Comparison of ENCODE assay signal across 8 mouse cellular contexts in the genomic region with DNA sequence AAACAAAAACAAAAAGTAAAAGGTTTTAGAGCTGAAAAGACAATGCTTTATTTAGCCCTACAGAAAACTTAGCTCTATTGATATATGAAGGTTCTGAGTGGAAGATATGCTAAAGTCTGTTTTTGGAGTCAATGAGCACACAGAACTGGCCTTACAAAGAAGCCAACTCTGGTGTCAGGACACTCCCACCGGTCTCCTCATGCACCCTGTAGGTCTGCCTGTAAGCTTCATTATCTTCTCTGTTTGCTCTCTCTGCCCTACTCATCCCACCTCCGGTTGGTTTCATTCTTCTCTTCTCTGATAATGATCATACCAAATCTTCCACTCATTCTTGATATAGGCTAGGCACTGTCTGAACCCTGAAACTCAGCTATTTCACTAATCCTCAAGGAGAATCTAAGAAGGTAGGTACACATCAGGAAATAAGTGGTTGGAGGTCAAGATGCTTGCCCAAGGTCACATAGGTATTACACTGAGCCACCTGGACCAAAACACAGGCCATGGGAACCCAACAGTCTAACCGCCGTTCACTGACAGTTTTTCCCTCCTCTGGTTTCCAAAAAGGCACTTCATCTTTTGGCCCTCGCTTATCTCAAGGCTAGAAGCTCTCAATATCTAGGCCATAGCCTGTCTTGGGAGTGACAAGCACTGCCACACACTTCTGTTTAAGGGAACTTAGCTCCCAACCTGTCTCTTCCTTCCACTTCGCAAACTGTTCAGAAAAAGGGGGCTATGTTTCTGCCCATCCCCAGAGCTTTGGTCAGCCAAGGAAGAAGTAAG. TPM values are rescaled to one million over a fixed set of nuclear protein-coding genes. Genes with fewer than 3 reads are reported as not detected.
DNase-seq lines count a peak whose midpoint lies in the region; ATAC-seq and TF ChIP-seq lines count a peak whose summit lies in the region.

No protein-coding gene starts in this region.

- peak overlapping the region; percentile 63 for H3K9ac ChIP-seq in lung, postnatal 0 days (replicated peaks; ENCODE audit: low read depth)
- H3K9ac ChIP-seq in limb, embryonic 12.5 days (replicated peaks) = peak overlapping the region; percentile 83

- H3K27ac ChIP-seq in lung, postnatal 0 days (ENCODE audit: low read length) = no peak overlapping the region
- H3K27ac ChIP-seq in forebrain, embryonic 10.5 days = peak overlapping the region; percentile 87; the same call in 1 of the 2 replicates
- H3K27ac ChIP-seq in limb, embryonic 12.5 days = peak overlapping the region; percentile 90; the same call in 1 of the 2 replicates
- peak overlapping the region; percentile 42; the same call in 1 of the 2 replicates for H3K27ac ChIP-seq in small intestine, adult 2 months (ENCODE audit: insufficient read depth, low read depth, low read length)

- peak overlapping the region; percentile 62; the same call in 1 of the 2 replicates for H3K4me3 ChIP-seq in lung, postnatal 0 days (ENCODE audit: low read depth, low read length)
- H3K4me3 ChIP-seq in forebrain, embryonic 10.5 days = peak overlapping the region; percentile 73
- peak overlapping the region; percentile 87 for H3K4me3 ChIP-seq in limb, embryonic 12.5 days (replicated peaks)
- H3K4me3 ChIP-seq in small intestine, adult 2 months (ENCODE audit: low read depth, low read length) = peak overlapping the region; percentile 88

- no peak for TF ChIP-seq POLR2A in small intestine, adult 2 months (IDR thresholded peaks at IDR 0.05; ENCODE audit: low read depth, low read length)

- peaks cover 7% of the 10 kb centered on the region; the same call in 1 of the 2 replicates for H3K4me1 ChIP-seq in lung, postnatal 0 days (ENCODE audit: insufficient read depth, low read depth, low read length)
- peaks cover 33% of the 10 kb centered on the region for H3K4me1 ChIP-seq in forebrain, embryonic 10.5 days
- peaks cover 25% of the 10 kb centered on the region for H3K4me1 ChIP-seq in limb, embryonic 12.5 days (replicated peaks)
- no peaks in the 10 kb centered on the region; the same call in 1 of the 2 replicates for H3K4me1 ChIP-seq in small intestine, adult 2 months (ENCODE audit: control insufficient read depth, insufficient read depth, insufficient read length, low read length)

- 68% methylated on average over 6 of the region's 6 CpGs for WGBS in lung, postnatal 0 days
- WGBS in forebrain, embryonic 10.5 days = 83% methylated on average over 6 of the region's 6 CpGs
- 79% methylated on average over 6 of the region's 6 CpGs for WGBS in limb, embryonic 12.5 days
- WGBS in small intestine, adult 2 months = 65% methylated on average over 6 of the region's 6 CpGs

- DNase-seq in lung, postnatal 0 days (ENCODE audit: low spot score) = no peak
- no peak for DNase-seq in lung, postnatal 4 days
- DNase-seq in forebrain, embryonic 10.5 days (ENCODE audit: extremely low spot score, low spot score) = no peak
- no peak for DNase-seq in layer of hippocampus, postnatal 14 days (ENCODE audit: low spot score in 2 of 2)
- no peak for DNase-seq in retina, postnatal 1 day
- DNase-seq in left cerebral cortex, adult 8-10 months (ENCODE audit: low spot score in 2 of 2) = no peak

- peaks cover 9% of the 10 kb centered on the region; the same call in 1 of the 2 replicates for H3K36me3 ChIP-seq in lung, postnatal 0 days (ENCODE audit: insufficient read depth, low read length)
- peaks cover 32% of the 10 kb centered on the region for H3K36me3 ChIP-seq in forebrain, embryonic 10.5 days (replicated peaks)
- H3K36me3 ChIP-seq in limb, embryonic 12.5 days = peaks cover 34% of the 10 kb centered on the region
- H3K36me3 ChIP-seq in small intestine, adult 2 months (ENCODE audit: control insufficient read depth, insufficient read depth, low read length) = peaks cover 20% of the 10 kb centered on the region; the same call in 1 of the 2 replicates

- no peak for TF ChIP-seq CTCF in lung, postnatal 0 days (IDR thresholded peaks at IDR 0.05)
- no peak for TF ChIP-seq CTCF in small intestine, adult 2 months (IDR thresholded peaks at IDR 0.05; ENCODE audit: extremely low read depth, insufficient read length, insufficient replicate concordance, low read depth, low read length)

- H3K27me3 ChIP-seq in lung, postnatal 0 days (replicated peaks; ENCODE audit: insufficient read depth, low read length) = no peaks in the 10 kb centered on the region
- H3K27me3 ChIP-seq in forebrain, embryonic 10.5 days (ENCODE audit: poor library complexity, severe bottlenecking) = no peaks in the 10 kb centered on the region
- H3K27me3 ChIP-seq in limb, embryonic 12.5 days = no peaks in the 10 kb centered on the region
- H3K27me3 ChIP-seq in small intestine, adult 2 months (ENCODE audit: control insufficient read depth, insufficient read depth, low read length) = no peaks in the 10 kb centered on the region

- H3K9me3 ChIP-seq in lung, postnatal 0 days (ENCODE audit: low read length) = no peaks in the 10 kb centered on the region
- no peaks in the 10 kb centered on the region for H3K9me3 ChIP-seq in forebrain, embryonic 10.5 days
- no peaks in the 10 kb centered on the region for H3K9me3 ChIP-seq in limb, embryonic 12.5 days

- no peak for TF ChIP-seq EP300 in lung, postnatal 0 days (IDR thresholded peaks at IDR 0.05)

- peak overlapping the region; percentile 96 for H3K4me2 ChIP-seq in lung, postnatal 0 days (replicated peaks; ENCODE audit: low read depth, low read length)
- peak overlapping the region; percentile 89 for H3K4me2 ChIP-seq in limb, embryonic 12.5 days

- ATAC-seq in lung, postnatal 0 days = no peak
- no peak for ATAC-seq in limb, embryonic 12.5 days (ENCODE audit: insufficient number of reproducible peaks, insufficient read depth, low FRiP score, low TSS enrichment, low read depth)

RNA-seq across cellular contexts. Expression of a gene that starts 1.4 kb away (rescaled TPM):
- 63.5 and 67.7 TPM in 2 replicates for polyA plus RNA-seq in lung, postnatal 0 days (2015; fragmentation: Nextera tagmentation; extraction: Ambion mirVana)
- polyA plus RNA-seq in forebrain, embryonic 10.5 days (2016; fragmentation: Nextera tagmentation; extraction: Ambion mirVana) = 25.6 and 26.5 TPM in 2 replicates
- polyA plus RNA-seq in limb, embryonic 12.5 days (2016; fragmentation: Nextera tagmentation; extraction: Ambion mirVana) = 36.8 and 37.6 TPM in 2 replicates
- polyA plus RNA-seq in small intestine, adult 2 months (2012; rRNA removed) = 50.1 and 77.9 TPM in 2 replicates
- total RNA-seq in layer of hippocampus, postnatal 14 days (2021) = 10 to 100 TPM; 92.2 to 99.8 TPM
- total RNA-seq in left cerebral cortex, adult 8-10 months (2022) = 100 to 1,000 TPM in 3 of 4 experiments, 10 to 100 TPM in 1; 94.4 to 115 (median 103) TPM

RNA-seq across cellular contexts. Expression of a gene that starts 28.4 kb away (rescaled TPM):
- not detected in 2 replicates for polyA plus RNA-seq in lung, postnatal 0 days (2015; fragmentation: Nextera tagmentation; extraction: Ambion mirVana)
- polyA plus RNA-seq in forebrain, embryonic 10.5 days (2016; fragmentation: Nextera tagmentation; extraction: Ambion mirVana) = 1.1 and 1.3 TPM in 2 replicates
- not detected in 2 replicates for polyA plus RNA-seq in limb, embryonic 12.5 days (2016; fragmentation: Nextera tagmentation; extraction: Ambion mirVana)
- 0.14 TPM in 1 of 2 replicates, not detected in the other for polyA plus RNA-seq in small intestine, adult 2 months (2012; rRNA removed)
- 10 to 100 TPM; 35.7 to 38.5 TPM for total RNA-seq in layer of hippocampus, postnatal 14 days (2021)
- 10 to 100 TPM; 42.5 to 59.1 (median 45.4) TPM for total RNA-seq in left cerebral cortex, adult 8-10 months (2022)

RNA-seq across cellular contexts. Expression of a gene that starts 57.9 kb away (rescaled TPM):
- not detected in 2 replicates for polyA plus RNA-seq in lung, postnatal 0 days (2015; fragmentation: Nextera tagmentation; extraction: Ambion mirVana)
- not detected in 2 replicates for polyA plus RNA-seq in forebrain, embryonic 10.5 days (2016; fragmentation: Nextera tagmentation; extraction: Ambion mirVana)
- polyA plus RNA-seq in limb, embryonic 12.5 days (2016; fragmentation: Nextera tagmentation; extraction: Ambion mirVana) = not detected in 2 replicates
- not detected in 2 replicates for polyA plus RNA-seq in small intestine, adult 2 months (2012; rRNA removed)
- total RNA-seq in layer of hippocampus, postnatal 14 days (2021) = not detected
- not detected for total RNA-seq in left cerebral cortex, adult 8-10 months (2022)
